Mouse (Mus musculus): ENCODE measurements around the gene Ndufs2. TPM values are rescaled to one million over a fixed set of nuclear protein-coding genes. Genes with fewer than 3 reads are reported as not detected.

Gene Ndufs2
- polyA plus RNA-seq, 1 experiment, result 86.0 TPM

GRCm38 (mm10) chr1:171232800-171233730, 18.1 kb downstream of the Ndufs2 start:
- Histone ChIP-seq H3K27ac (ENCODE audit: control insufficient read depth, insufficient read depth, low read depth, low read length) (peak overlapping the region; percentile 88), H3K4me3 (ENCODE audit: control insufficient read depth, low read depth, low read length) (no peak overlapping the region), H3K27me3 (ENCODE audit: control insufficient read depth, insufficient read depth, low read length) (no peaks in the 10 kb centered on the region), H3K4me1 (ENCODE audit: control insufficient read depth, insufficient read depth, low read length) (peaks cover 2% of the 10 kb centered on the region; the same call in 1 of the 2 replicates), H3K36me3 (ENCODE audit: control insufficient read depth, insufficient read depth, low read length) (peaks cover 3% of the 10 kb centered on the region)
- TF ChIP-seq CTCF (IDR thresholded peaks at IDR 0.05; ENCODE audit: control insufficient read depth, insufficient read depth, insufficient replicate concordance, low read depth, low read length) (no peak), POLR2A (IDR thresholded peaks at IDR 0.05; ENCODE audit: control insufficient read depth, low read depth, low read length) (no peak)

GRCm38 (mm10) chr1:171232348-171232747, 18.8 kb downstream of the Ndufs2 start:
- TF ChIP-seq CTCF (IDR thresholded peaks at IDR 0.05; ENCODE audit: control insufficient read depth, insufficient read depth, insufficient replicate concordance, low read depth, low read length) (no peak), POLR2A (IDR thresholded peaks at IDR 0.05; ENCODE audit: control insufficient read depth, low read depth, low read length) (no peak)
- Histone ChIP-seq H3K27ac (ENCODE audit: control insufficient read depth, insufficient read depth, low read depth, low read length) (peak overlapping the region; percentile 88), H3K4me3 (ENCODE audit: control insufficient read depth, low read depth, low read length) (no peak overlapping the region), H3K4me1 (ENCODE audit: control insufficient read depth, insufficient read depth, low read length) (peaks cover 2% of the 10 kb centered on the region; the same call in 1 of the 2 replicates), H3K36me3 (ENCODE audit: control insufficient read depth, insufficient read depth, low read length) (peaks cover 1% of the 10 kb centered on the region; the same call in 1 of the 2 replicates), H3K27me3 (ENCODE audit: control insufficient read depth, insufficient read depth, low read length) (no peaks in the 10 kb centered on the region)

- Histone ChIP-seq H3K27ac (ENCODE audit: control insufficient read depth, insufficient read depth, low read depth, low read length) (no peak overlapping the region), H3K4me3 (ENCODE audit: control insufficient read depth, low read depth, low read length) (no peak overlapping the region), H3K27me3 (ENCODE audit: control insufficient read depth, insufficient read depth, low read length) (no peaks in the 10 kb centered on the region), H3K4me1 (ENCODE audit: control insufficient read depth, insufficient read depth, low read length) (peaks cover 2% of the 10 kb centered on the region; the same call in 1 of the 2 replicates), H3K36me3 (ENCODE audit: control insufficient read depth, insufficient read depth, low read length) (peaks cover 1% of the 10 kb centered on the region; the same call in 1 of the 2 replicates)
- TF ChIP-seq POLR2A (IDR thresholded peaks at IDR 0.05; ENCODE audit: control insufficient read depth, low read depth, low read length) (no peak), CTCF (IDR thresholded peaks at IDR 0.05; ENCODE audit: control insufficient read depth, insufficient read depth, insufficient replicate concordance, low read depth, low read length) (no peak)
Measured at GRCm38 (mm10) chr1:171231844-171232243, 19.3 kb downstream of the Ndufs2 start.

- TF ChIP-seq CTCF (IDR thresholded peaks at IDR 0.05; ENCODE audit: control insufficient read depth, insufficient read depth, insufficient replicate concordance, low read depth, low read length) (no peak), POLR2A (IDR thresholded peaks at IDR 0.05; ENCODE audit: control insufficient read depth, low read depth, low read length) (no peak)
- Histone ChIP-seq H3K4me1 (ENCODE audit: control insufficient read depth, insufficient read depth, low read length) (peaks cover 2% of the 10 kb centered on the region), H3K36me3 (ENCODE audit: control insufficient read depth, insufficient read depth, low read length) (no peaks in the 10 kb centered on the region), H3K27ac (ENCODE audit: control insufficient read depth, insufficient read depth, low read depth, low read length) (no peak overlapping the region), H3K4me3 (ENCODE audit: control insufficient read depth, low read depth, low read length) (no peak overlapping the region), H3K27me3 (ENCODE audit: control insufficient read depth, insufficient read depth, low read length) (no peaks in the 10 kb centered on the region)
Measured at GRCm38 (mm10) chr1:171230215-171230614, 21.0 kb downstream of the Ndufs2 start.

- TF ChIP-seq CTCF (IDR thresholded peaks at IDR 0.05; ENCODE audit: control insufficient read depth, insufficient read depth, insufficient replicate concordance, low read depth, low read length) (no peak), POLR2A (IDR thresholded peaks at IDR 0.05; ENCODE audit: control insufficient read depth, low read depth, low read length) (no peak)
- Histone ChIP-seq H3K36me3 (ENCODE audit: control insufficient read depth, insufficient read depth, low read length) (no peaks in the 10 kb centered on the region), H3K4me3 (ENCODE audit: control insufficient read depth, low read depth, low read length) (no peak overlapping the region), H3K4me1 (ENCODE audit: control insufficient read depth, insufficient read depth, low read length) (peaks cover 2% of the 10 kb centered on the region), H3K27ac (ENCODE audit: control insufficient read depth, insufficient read depth, low read depth, low read length) (no peak overlapping the region), H3K27me3 (ENCODE audit: control insufficient read depth, insufficient read depth, low read length) (no peaks in the 10 kb centered on the region)
Measured at GRCm38 (mm10) chr1:171229750-171230149, 21.4 kb downstream of the Ndufs2 start.

- Histone ChIP-seq H3K27me3 (ENCODE audit: control insufficient read depth, insufficient read depth, low read length) (no peaks in the 10 kb centered on the region), H3K4me3 (ENCODE audit: control insufficient read depth, low read depth, low read length) (no peak overlapping the region), H3K4me1 (ENCODE audit: control insufficient read depth, insufficient read depth, low read length) (peaks cover 2% of the 10 kb centered on the region), H3K36me3 (ENCODE audit: control insufficient read depth, insufficient read depth, low read length) (no peaks in the 10 kb centered on the region), H3K27ac (ENCODE audit: control insufficient read depth, insufficient read depth, low read depth, low read length) (no peak overlapping the region)
- no peak for TF ChIP-seq POLR2A (IDR thresholded peaks at IDR 0.05; ENCODE audit: control insufficient read depth, low read depth, low read length)
- TF ChIP-seq CTCF (IDR thresholded peaks at IDR 0.05; ENCODE audit: control insufficient read depth, insufficient read depth, insufficient replicate concordance, low read depth, low read length), result no peak
Measured at GRCm38 (mm10) chr1:171227879-171228278, 23.3 kb downstream of the Ndufs2 start.

- H3K4me1 ChIP-seq (ENCODE audit: control insufficient read depth, insufficient read depth, low read length), result peaks cover 3% of the 10 kb centered on the region
- no peaks in the 10 kb centered on the region for H3K36me3 ChIP-seq (ENCODE audit: control insufficient read depth, insufficient read depth, low read length)
- no peak for TF ChIP-seq CTCF (IDR thresholded peaks at IDR 0.05; ENCODE audit: control insufficient read depth, insufficient read depth, insufficient replicate concordance, low read depth, low read length)
- no peak for TF ChIP-seq POLR2A (IDR thresholded peaks at IDR 0.05; ENCODE audit: control insufficient read depth, low read depth, low read length)
- H3K27me3 ChIP-seq (ENCODE audit: control insufficient read depth, insufficient read depth, low read length), result no peaks in the 10 kb centered on the region
- H3K27ac ChIP-seq (ENCODE audit: control insufficient read depth, insufficient read depth, low read depth, low read length), result no peak overlapping the region
- peak overlapping the region; percentile 37; the same call in 1 of the 2 replicates for H3K4me3 ChIP-seq (ENCODE audit: control insufficient read depth, low read depth, low read length)
Measured at GRCm38 (mm10) chr1:171226780-171227179, 24.4 kb downstream of the Ndufs2 start.
